Mouse (Mus musculus): Measurements from ENCODE around the gene Gm10310. TPM values are rescaled to one million over a fixed set of nuclear protein-coding genes. Genes with fewer than 3 reads are reported as not detected.

Gene Gm10310
- 0.40 TPM for polyA plus RNA-seq (2017; shearing (Covaris generic))

DNA sequence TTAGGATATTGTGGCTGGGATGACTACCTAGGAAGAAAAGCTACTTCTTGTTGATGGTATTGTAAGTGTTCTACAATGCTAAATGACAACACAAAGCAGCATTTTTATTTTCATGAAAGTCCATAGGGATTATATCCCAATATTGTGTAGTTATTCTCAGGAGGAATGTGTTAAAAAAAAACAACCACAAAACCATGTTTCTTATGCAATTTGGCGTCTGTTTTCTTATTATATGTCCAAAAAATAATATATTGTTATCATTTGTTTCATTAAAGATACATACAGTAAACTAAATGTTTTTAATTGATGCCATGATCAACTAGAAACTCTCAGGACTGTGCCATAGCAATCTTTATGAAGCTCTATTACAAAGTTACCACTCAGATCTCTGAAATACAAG, at the start of gene Gm10310:
Gene Gm10310, minus strand, starts transcription at position 101 of the 400 bp plus-strand sequence.

DNA sequence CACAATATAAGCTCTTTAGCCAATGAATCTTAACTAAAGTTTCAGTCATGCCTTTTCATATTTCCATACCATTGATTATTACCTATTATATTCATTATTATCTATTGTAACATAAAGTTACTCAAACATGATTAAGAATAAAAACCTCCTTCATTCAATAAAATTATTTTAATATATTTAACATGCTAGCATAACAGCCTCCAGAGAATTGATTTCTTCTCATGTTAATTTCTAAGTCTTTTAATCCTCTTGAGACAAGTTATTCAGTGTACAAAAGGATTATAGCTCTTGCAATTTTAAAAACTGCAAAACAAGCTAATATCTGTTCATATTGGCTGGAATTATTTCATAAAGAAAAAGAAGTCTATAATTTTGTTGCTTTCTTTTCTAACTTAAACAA, 45.2 kb upstream of the Gm10310 start, which contains the start of gene Olfr821:
Gene Olfr821, plus strand, starts transcription at position 301 of the 400 bp plus-strand sequence.

DNA sequence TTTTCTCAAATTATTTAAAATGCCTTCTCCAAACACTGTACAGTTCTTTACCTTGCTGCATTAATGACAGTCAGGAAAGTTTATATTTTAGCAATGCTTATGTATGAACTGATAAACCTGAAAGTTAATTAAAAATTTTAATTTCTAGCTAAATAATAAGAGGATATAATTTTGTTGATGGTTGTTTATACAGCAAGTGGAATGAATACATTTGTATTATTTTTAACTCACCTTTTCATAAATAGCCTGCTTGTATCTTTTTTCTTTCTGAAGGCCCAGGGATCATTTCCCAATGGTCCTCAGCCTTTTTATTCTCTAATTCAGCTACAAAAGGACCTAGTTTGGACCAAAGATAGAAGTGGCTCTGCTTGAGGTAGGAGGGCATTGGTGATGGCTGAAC, 27.5 kb upstream of the Gm10310 start, which contains the start of gene Olfr820:
Gene Olfr820, plus strand, starts transcription at position 301 of the 400 bp plus-strand sequence.

DNA sequence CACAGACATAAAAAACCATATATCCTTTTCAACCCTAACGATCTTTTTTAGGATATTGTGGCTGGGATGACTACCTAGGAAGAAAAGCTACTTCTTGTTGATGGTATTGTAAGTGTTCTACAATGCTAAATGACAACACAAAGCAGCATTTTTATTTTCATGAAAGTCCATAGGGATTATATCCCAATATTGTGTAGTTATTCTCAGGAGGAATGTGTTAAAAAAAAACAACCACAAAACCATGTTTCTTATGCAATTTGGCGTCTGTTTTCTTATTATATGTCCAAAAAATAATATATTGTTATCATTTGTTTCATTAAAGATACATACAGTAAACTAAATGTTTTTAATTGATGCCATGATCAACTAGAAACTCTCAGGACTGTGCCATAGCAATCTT, 8.8 kb downstream of the Gm10310 start, which contains the start of gene Olfr247:
Gene Olfr247, minus strand, starts transcription at position 101 of the 400 bp plus-strand sequence.

DNA sequence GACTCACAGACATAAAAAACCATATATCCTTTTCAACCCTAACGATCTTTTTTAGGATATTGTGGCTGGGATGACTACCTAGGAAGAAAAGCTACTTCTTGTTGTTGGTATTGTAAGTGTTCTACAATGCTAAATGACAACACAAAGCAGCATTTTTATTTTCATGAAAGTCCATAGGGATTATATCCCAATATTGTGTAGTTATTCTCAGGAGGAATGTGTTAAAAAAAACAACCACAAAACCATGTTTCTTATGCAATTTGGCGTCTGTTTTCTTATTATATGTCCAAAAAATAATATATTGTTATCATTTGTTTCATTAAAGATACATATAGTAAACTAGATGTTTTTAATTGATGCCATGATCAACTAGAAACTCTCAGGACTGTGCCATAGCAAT, 17.7 kb downstream of the Gm10310 start, which contains the start of gene Olfr819:
Gene Olfr819, minus strand, starts transcription at position 101 of the 400 bp plus-strand sequence.

DNA sequence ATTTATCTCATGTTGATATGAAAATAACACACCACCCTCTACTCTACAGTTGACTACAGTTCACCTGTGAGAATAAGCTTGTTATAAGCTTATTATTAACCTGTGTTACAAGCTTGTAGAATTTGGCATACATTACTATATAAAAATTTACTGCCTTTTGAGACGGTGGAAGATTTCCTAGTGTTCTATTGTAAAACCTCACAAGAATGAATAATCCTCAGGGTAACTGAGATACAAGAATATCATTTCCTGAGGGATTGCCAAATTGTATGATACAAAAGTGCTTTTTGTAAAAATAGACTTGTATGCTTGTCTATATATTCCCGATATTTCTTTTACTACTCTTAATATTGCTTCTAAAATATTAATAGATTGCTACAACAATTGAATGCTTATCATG, 35.9 kb downstream of the Gm10310 start, which contains the start of gene Olfr818:
Gene Olfr818, minus strand, starts transcription at position 101 of the 400 bp plus-strand sequence.

Other genes with a start within 250 kb of the Gm10310 start
- not detected for gene Olfr806, start 243.1 kb downstream of the Gm10310 start, polyA plus RNA-seq (2017; shearing (Covaris generic))
- gene Olfr807, start 227.3 kb downstream of the Gm10310 start, polyA plus RNA-seq (2017; shearing (Covaris generic)) = 0.21 TPM
- not detected for gene Olfr808, start 219.6 kb downstream of the Gm10310 start, polyA plus RNA-seq (2017; shearing (Covaris generic))
- not detected for gene Olfr809, start 210.4 kb downstream of the Gm10310 start, polyA plus RNA-seq (2017; shearing (Covaris generic))
- gene Olfr810, start 190.1 kb downstream of the Gm10310 start, polyA plus RNA-seq (2017; shearing (Covaris generic)) = not detected
- not detected for gene Olfr811, start 180.7 kb downstream of the Gm10310 start, polyA plus RNA-seq (2017; shearing (Covaris generic))
- not detected for gene Olfr812, start 139.0 kb downstream of the Gm10310 start, polyA plus RNA-seq (2017; shearing (Covaris generic))
- gene Olfr813, start 129.7 kb downstream of the Gm10310 start, polyA plus RNA-seq (2017; shearing (Covaris generic)) = not detected
- 0.11 TPM for gene Olfr814, start 105.2 kb downstream of the Gm10310 start, polyA plus RNA-seq (2017; shearing (Covaris generic))
- 0.21 TPM for gene Olfr815, start 79.2 kb downstream of the Gm10310 start, polyA plus RNA-seq (2017; shearing (Covaris generic))
- gene Olfr816, start 69.5 kb downstream of the Gm10310 start, polyA plus RNA-seq (2017; shearing (Covaris generic)) = 1.5 TPM
- not detected for gene Olfr818, start 36.0 kb downstream of the Gm10310 start, polyA plus RNA-seq (2017; shearing (Covaris generic))
- not detected for gene Olfr819, start 17.8 kb downstream of the Gm10310 start, polyA plus RNA-seq (2017; shearing (Covaris generic))
- not detected for gene Olfr247, start 8.9 kb downstream of the Gm10310 start, polyA plus RNA-seq (2017; shearing (Covaris generic))
- gene Olfr820, start 27.6 kb upstream of the Gm10310 start, polyA plus RNA-seq (2017; shearing (Covaris generic)) = not detected
- not detected for gene Olfr821, start 45.3 kb upstream of the Gm10310 start, polyA plus RNA-seq (2017; shearing (Covaris generic))
- not detected for gene Olfr822, start 86.1 kb upstream of the Gm10310 start, polyA plus RNA-seq (2017; shearing (Covaris generic))
- not detected for gene Olfr823, start 130.3 kb upstream of the Gm10310 start, polyA plus RNA-seq (2017; shearing (Covaris generic))
- gene Olfr824, start 144.9 kb upstream of the Gm10310 start, polyA plus RNA-seq (2017; shearing (Covaris generic)) = not detected
- gene Olfr825, start 181.7 kb upstream of the Gm10310 start, polyA plus RNA-seq (2017; shearing (Covaris generic)) = not detected
- not detected for gene Olfr826, start 199.1 kb upstream of the Gm10310 start, polyA plus RNA-seq (2017; shearing (Covaris generic))
- not detected for gene Olfr827, start 229.3 kb upstream of the Gm10310 start, polyA plus RNA-seq (2017; shearing (Covaris generic))

All from effector memory CD4-positive, alpha-beta T cell, adult 7 months (primary cell).